Mouse (Mus musculus) embryonic facial prominence, embryonic 11.5 days (tissue): Measurements from ENCODE around the gene Ikzf4. TPM values are rescaled to one million over a fixed set of nuclear protein-coding genes. Genes with fewer than 3 reads are reported as not detected.
A peak's percentile ranks its signal among the peaks of the same experiment; 100 is the strongest.

Source experiments
- ATAC-seq: fragments of 200-750 bp; cut with Nextera tagmentation; replicated peaks from 2 replicates; pipeline ENCODE4 v1.8.0; 2017; ENCODE audit warnings: low read depth; ENCODE audit not compliant: insufficient number of reproducible peaks, low FRiP score, low TSS enrichment
- DNase-seq: peaks from one replicate; pipeline ENCODE4 v3.0.0-alpha.2; 2015; ENCODE audit warnings: low spot score
- H3K27ac ChIP-seq: fragments of 300-500 bp; sonication (generic); replicated peaks from 2 replicates; pipeline ENCODE4 v1.5.1; 2014; ENCODE audit warnings: mild to moderate bottlenecking, low read depth, low read length, control low read depth
- H3K27me3 ChIP-seq: fragments of 300-500 bp; sonication (generic); 2 replicates; pipeline ENCODE4 v1.6.1; 2014; ENCODE audit warnings: mild to moderate bottlenecking, low read length, moderate library complexity, mixed read lengths; ENCODE audit not compliant: control insufficient read depth, insufficient read depth
- H3K36me3 ChIP-seq: fragments of 300-500 bp; sonication (generic); replicated peaks from 2 replicates; pipeline ENCODE4 v1.6.1; 2014; ENCODE audit warnings: low read depth, mild to moderate bottlenecking, low read length, moderate library complexity, mixed read lengths; ENCODE audit not compliant: control insufficient read depth, insufficient read depth
- H3K4me1 ChIP-seq: fragments of 300-500 bp; sonication (generic); 2 replicates; pipeline ENCODE4 v1.6.1; 2014; ENCODE audit warnings: low read length, mixed read lengths; ENCODE audit not compliant: control insufficient read depth, insufficient read depth
- H3K4me2 ChIP-seq: fragments of 300-500 bp; sonication (generic); 2 replicates; pipeline ENCODE4 v1.6.1; 2014; ENCODE audit warnings: low read depth, mild to moderate bottlenecking, control low read depth, low read length, moderate library complexity
- H3K4me3 ChIP-seq: fragments of 300-500 bp; sonication (generic); 2 replicates; pipeline ENCODE4 v1.5.1; 2014; ENCODE audit warnings: low read depth, low read length, control low read depth
- H3K9ac ChIP-seq: fragments of 300-500 bp; sonication (generic); replicated peaks from 2 replicates; pipeline ENCODE4 v1.6.1; 2014; ENCODE audit warnings: mild to moderate bottlenecking, control low read depth, low read length
- H3K9me3 ChIP-seq: fragments of 300-500 bp; sonication (generic); replicated peaks from 2 replicates; pipeline ENCODE4 v1.6.1; 2016; ENCODE audit warnings: mild to moderate bottlenecking, low read length, inconsistent platforms, mixed read lengths; ENCODE audit not compliant: control insufficient read depth
- WGBS: fragments of 180-500 bp; shearing (Covaris S2); extraction: QIAGEN DNeasy Blood & Tissue Kit; methylation state at CpG from one replicate; pipeline ENCODE4 v1.1.7; 2014; 5-methylcytosine and 5-hydroxymethylcytosine counted together
- microRNA-seq: library from miRNA; unstranded; fragments of <30 nt; microRNA quantifications from one replicate; pipeline ENCODE4, GENCODE M21; 2016; ENCODE audit warnings: borderline number of aligned reads
- polyA plus RNA-seq: library from polyadenylated mRNA; unstranded; fragments of >200 nt; fragmentation: Nextera tagmentation; extraction: Ambion mirVana; gene quantifications from 2 replicates; pipeline ENCODE4 v1.2.1, GENCODE M21; 2014

Gene Ikzf4
- polyA plus RNA-seq, 1 experiment from 2014 or later: 3.5 TPM

DNA sequence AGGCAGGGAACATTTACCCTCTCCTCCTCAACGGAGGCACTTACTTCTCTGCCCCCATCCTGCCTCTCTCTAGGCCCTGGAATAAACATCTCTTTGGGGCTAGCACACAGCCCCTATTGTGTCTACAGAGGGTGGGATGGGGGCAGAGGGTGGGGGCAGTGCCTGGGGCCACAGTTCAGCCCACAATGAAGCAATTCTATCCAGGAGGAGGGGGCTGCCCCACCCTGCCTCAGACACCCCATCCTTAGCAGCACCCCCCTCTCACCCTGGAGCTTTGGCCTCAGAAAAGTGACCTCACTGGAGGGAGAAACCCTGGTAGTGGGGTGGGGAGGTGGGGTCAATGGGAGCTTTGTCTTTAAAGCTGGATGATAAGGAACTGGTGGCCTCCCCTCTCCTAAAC is 59.2 kb downstream of the Ikzf4 start:
- no peak overlapping the region for H3K9ac ChIP-seq
- no peak for DNase-seq
- no peaks in the 10 kb centered on the region for H3K9me3 ChIP-seq
- no peak for ATAC-seq
- WGBS: 0% methylated on average over 1 of the region's 1 CpGs
- peaks cover 23% of the 10 kb centered on the region for H3K27me3 ChIP-seq
- no peak overlapping the region for H3K27ac ChIP-seq
- no peaks in the 10 kb centered on the region; the same call in 1 of the 2 replicates for H3K4me1 ChIP-seq
- no peaks in the 10 kb centered on the region for H3K36me3 ChIP-seq
- H3K4me2 ChIP-seq: no peak overlapping the region
- no peak overlapping the region for H3K4me3 ChIP-seq

DNA sequence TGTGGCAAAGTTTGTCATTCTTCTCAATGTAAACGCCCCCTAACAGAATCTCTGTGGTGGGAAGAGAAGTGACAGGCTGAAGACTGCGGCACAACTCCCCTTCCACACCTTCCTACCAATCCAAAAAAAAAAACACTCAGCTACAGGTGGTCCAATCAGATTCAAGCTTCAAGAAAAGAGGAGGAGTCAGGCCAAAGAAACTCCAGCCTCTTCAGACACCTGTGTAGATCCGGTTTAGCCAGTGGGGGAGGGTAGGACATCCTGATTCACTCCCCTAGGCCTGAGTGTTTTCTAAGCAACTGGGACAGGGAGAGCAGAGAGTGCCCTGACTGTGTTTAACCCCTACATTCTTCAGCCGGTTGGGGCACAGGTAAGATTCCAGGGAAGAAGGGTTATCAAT is 61.4 kb downstream of the Ikzf4 start:
- Histone ChIP-seq H3K4me3 (no peak overlapping the region), H3K27ac (no peak overlapping the region), H3K36me3 (no peaks in the 10 kb centered on the region), H3K9ac (no peak overlapping the region), H3K4me2 (no peak overlapping the region), H3K27me3 (peaks cover 21% of the 10 kb centered on the region), H3K4me1 (no peaks in the 10 kb centered on the region; the same call in 1 of the 2 replicates), H3K9me3 (no peaks in the 10 kb centered on the region)
- ATAC-seq (no peak), DNase-seq (peak; percentile 70)
- WGBS: 19% methylated on average over 4 of the region's 4 CpGs

DNA sequence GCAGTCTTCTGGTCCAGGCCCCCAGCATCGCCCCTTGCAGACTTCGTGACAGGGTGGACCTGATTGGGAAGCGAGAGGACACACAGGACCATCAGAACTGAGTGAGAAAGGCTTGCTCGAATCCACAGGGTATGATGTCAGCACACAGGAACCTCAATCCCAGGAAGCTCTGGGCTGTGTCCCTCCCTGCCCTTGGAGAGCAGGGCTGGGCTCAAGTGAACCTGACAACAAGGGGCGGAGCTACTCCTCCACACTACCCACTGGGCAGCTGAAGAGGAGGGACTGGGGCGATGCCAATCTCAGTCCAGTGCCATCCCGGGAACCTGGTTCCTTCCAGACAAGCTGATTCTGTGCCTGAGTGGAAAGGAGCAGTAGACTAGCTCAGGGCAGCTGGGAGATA is 62.1 kb downstream of the Ikzf4 start:
- peaks cover 14% of the 10 kb centered on the region for H3K27me3 ChIP-seq
- no peaks in the 10 kb centered on the region for H3K36me3 ChIP-seq
- DNase-seq (no peak), ATAC-seq (0 out of 2 replicates have a peak, but pooled peaks have one; percentile 6)
- H3K4me2 ChIP-seq: no peak overlapping the region
- H3K9me3 ChIP-seq: no peaks in the 10 kb centered on the region
- 41% methylated on average over 7 of the region's 7 CpGs for WGBS
- no peak overlapping the region for H3K4me3 ChIP-seq
- H3K4me1 ChIP-seq: no peaks in the 10 kb centered on the region; the same call in 1 of the 2 replicates
- H3K27ac ChIP-seq: no peak overlapping the region
- H3K9ac ChIP-seq: no peak overlapping the region; the same call in 1 of the 2 replicates

Small RNA genes within 50 kb of the gene (microRNA-seq; reads per million reads assigned to microRNA genes)
- gene Mir6917: not detected

Other genes with a start within 250 kb of the Ikzf4 start
- not detected in 2 replicates for gene Slc39a5, start 244.8 kb downstream of the Ikzf4 start, polyA plus RNA-seq
- 92.2 and 99.1 TPM in 2 replicates for gene Nabp2, start 234.5 kb downstream of the Ikzf4 start, polyA plus RNA-seq
- 36.4 and 38.9 TPM in 2 replicates for gene Rnf41, start 234.3 kb downstream of the Ikzf4 start, polyA plus RNA-seq
- 103 and 109 TPM in 2 replicates for gene Smarcc2, start 186.7 kb downstream of the Ikzf4 start, polyA plus RNA-seq
- gene Myl6, start 151.8 kb downstream of the Ikzf4 start, polyA plus RNA-seq: 678 and 740 TPM in 2 replicates
- 2.3 and 2.9 TPM in 2 replicates for gene Myl6b, start 147.3 kb downstream of the Ikzf4 start, polyA plus RNA-seq
- gene Esyt1, start 120.1 kb downstream of the Ikzf4 start, polyA plus RNA-seq: 12.5 and 15.8 TPM in 2 replicates
- 13.6 and 15.0 TPM in 2 replicates for gene Zc3h10, start 98.2 kb downstream of the Ikzf4 start, polyA plus RNA-seq
- gene Rpl41, start 96.7 kb downstream of the Ikzf4 start, polyA plus RNA-seq: 3,098 and 3,409 TPM in 2 replicates
- gene Pa2g4, start 80.0 kb downstream of the Ikzf4 start, polyA plus RNA-seq: 268 and 270 TPM in 2 replicates
- gene Erbb3, start 56.3 kb downstream of the Ikzf4 start, polyA plus RNA-seq: 10.2 and 10.6 TPM in 2 replicates
- gene Rps26, start 19.2 kb downstream of the Ikzf4 start, polyA plus RNA-seq: 765 and 782 TPM in 2 replicates
- 12.2 and 15.1 TPM in 2 replicates for gene Suox, start 28.1 kb upstream of the Ikzf4 start, polyA plus RNA-seq
- 71.6 and 74.3 TPM in 2 replicates for gene Rab5b, start 50.3 kb upstream of the Ikzf4 start, polyA plus RNA-seq
- 28.7 and 68.1 TPM in 2 replicates for gene Pmel, start 58.2 kb upstream of the Ikzf4 start, polyA plus RNA-seq
- 135 and 146 TPM in 2 replicates for gene Cdk2, start 59.0 kb upstream of the Ikzf4 start, polyA plus RNA-seq
- 5.9 and 8.0 TPM in 2 replicates for gene Dgka, start 98.9 kb upstream of the Ikzf4 start, polyA plus RNA-seq
- gene Pym1, start 101.9 kb upstream of the Ikzf4 start, polyA plus RNA-seq: 45.9 TPM in 2 replicates
- 0.21 and 0.24 TPM in 2 replicates for gene Mmp19, start 144.9 kb upstream of the Ikzf4 start, polyA plus RNA-seq
- gene Dnajc14, start 158.1 kb upstream of the Ikzf4 start, polyA plus RNA-seq: 33.8 and 35.0 TPM in 2 replicates
- 14.2 and 14.8 TPM in 2 replicates for gene Tmem198b, start 158.4 kb upstream of the Ikzf4 start, polyA plus RNA-seq
- 279 and 318 TPM in 2 replicates for gene Sarnp, start 171.3 kb upstream of the Ikzf4 start, polyA plus RNA-seq
- 47.7 and 48.0 TPM in 2 replicates for gene Ormdl2, start 175.7 kb upstream of the Ikzf4 start, polyA plus RNA-seq
- 10.5 and 10.9 TPM in 2 replicates for gene Gdf11, start 245.7 kb upstream of the Ikzf4 start, polyA plus RNA-seq